Mouse (Mus musculus): ENCODE results near the gene Nupr1. TPM values are rescaled to one million over a fixed set of nuclear protein-coding genes. Genes with fewer than 3 reads are reported as not detected.

Gene Nupr1
- total RNA-seq, 2 experiments from 2014 or later = 10.6 to 14.2 TPM

DNA sequence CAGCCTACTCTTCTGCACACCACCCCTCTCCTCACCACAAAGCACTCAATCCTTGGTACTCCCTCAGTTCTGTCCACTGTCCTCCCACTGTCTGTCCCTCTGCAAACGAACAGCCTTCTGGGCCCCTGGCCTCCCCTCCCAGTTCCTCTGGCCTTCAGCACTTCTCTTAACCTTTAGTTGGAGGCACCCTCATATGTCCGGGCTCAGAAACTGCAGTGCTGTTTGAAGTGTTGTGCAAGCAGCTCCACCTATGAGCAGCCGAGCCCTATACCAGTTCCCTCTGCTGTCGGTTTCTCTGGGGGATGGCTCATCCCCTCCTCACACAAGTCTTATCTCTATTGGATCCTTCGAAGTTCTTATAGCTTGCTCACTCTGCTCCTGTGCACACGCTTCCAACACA is 34.2 kb downstream of the Nupr1 start:
- no peak for DNase-seq

DNA sequence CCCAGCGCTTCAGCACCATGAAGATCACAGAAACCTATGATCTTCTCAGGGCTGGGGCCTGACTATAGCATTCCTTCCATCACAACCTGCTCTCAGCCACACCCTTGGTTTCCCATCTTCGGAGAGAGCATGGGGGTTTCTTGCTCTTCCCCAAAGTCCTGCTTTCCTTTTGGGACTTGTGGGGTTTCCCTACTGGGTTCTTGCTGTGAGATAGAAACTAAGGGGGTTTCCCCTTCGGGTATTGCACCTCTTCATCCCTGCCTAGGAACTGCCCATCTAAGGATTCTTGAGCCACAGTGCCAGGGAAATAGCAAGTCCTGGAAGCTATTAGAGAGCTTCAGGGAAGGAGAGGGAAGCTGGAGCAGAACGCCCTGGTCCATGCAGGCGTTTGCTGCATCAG is 34.8 kb downstream of the Nupr1 start:
- no peak for DNase-seq

DNA sequence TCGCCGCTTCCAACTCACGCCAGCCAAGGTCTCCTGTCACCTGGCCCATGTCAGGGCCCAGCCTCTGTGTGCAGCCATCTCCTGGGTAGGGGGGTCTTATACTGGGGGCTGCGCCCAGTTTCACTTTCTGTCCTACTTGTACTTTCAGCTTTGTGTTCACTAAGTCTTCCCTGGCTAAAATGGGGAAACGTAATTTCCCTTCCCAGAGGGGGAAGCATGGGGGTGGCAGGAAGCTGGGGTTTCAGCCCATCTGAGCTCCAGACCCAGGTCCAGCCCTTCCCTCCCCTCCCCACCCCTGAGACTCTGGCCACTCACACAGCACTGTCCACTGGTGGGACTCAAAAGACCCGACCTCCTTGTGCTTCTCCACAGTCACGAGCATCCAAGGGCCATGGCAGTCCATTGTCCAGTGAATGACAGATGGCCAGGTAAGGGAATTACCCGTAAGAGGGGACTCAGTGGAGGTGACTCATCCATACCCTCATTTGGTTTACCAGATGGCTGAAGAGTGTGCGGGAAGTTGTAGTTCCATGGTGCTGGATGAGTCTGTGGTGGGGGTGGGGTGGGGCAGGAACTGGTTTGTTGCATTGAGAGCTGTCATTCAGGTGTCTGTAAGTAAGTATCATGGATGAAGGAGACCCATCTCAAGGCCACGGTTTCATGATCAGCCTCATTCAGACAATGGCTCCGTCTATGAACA is 35.6 kb downstream of the Nupr1 start, which contains the start of gene Il27:
Il27 (minus strand) TSS at position 80 of the 700 bp plus-strand sequence.
- DNase-seq = no peak

DNA sequence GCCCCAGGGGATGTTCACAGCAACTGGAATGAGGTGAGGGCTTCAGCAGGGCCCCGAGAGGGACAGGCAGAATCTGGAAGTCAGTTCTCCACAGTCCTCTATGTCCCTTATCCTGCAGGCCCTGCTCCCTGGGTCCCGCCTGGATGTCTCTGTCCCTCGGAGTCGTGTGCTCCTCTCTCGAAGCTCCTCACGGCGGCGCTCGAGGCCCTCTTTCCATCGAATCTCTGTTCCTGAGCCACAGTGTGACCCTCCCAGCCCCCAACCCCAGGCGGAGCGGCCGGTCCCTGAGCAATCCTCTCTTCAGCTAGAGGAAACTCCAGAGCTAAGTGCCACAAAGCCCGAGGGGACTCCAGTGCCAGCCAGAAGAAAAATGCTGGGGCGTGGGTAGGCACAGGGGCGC is 42.9 kb downstream of the Nupr1 start:
- DNase-seq = peak; percentile 44

DNA sequence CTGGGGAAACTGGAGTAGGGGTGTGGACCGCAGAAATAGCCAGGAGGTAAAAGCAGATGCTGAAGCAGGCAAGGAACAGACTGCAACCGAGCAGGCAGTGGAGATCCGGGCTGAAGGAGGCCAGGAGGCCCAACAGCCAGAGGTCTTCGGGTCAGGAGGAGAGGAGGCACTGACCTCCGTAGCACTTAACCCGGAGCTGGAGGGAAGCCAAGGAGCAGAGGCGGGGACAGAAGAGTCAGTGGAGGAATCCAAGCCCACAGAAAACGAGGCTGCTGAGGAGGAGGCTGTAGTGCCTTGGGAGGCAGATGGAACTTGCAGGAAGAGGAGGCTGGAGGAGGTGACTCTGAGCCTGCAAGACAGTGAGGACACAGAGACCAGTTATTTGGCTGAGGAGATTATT is 43.8 kb downstream of the Nupr1 start:
- DNase-seq = peak; percentile 33

DNA sequence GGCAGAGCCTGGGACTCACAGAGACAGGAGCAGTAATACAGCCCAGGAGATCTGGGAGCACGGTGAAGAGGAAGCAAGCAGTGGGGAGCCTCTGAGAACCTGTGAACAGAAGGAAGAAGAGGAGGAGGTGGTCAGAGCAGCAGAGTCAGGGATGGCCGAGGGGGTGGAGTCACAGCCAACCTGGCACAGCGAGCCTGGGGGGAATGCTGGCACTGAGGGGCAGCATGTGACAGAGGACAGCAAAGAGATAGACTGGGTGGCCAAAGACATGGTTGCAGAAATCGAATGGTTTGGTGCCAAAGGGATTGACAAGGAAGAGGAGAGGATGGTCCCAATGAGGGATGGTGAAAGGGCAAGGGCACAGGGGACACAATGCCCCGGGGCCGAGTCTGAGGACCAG is 44.9 kb downstream of the Nupr1 start, which contains the start of gene Cln3:
Cln3 (minus strand) TSS at position 101 of the 400 bp plus-strand sequence.
- DNase-seq = no peak

DNA sequence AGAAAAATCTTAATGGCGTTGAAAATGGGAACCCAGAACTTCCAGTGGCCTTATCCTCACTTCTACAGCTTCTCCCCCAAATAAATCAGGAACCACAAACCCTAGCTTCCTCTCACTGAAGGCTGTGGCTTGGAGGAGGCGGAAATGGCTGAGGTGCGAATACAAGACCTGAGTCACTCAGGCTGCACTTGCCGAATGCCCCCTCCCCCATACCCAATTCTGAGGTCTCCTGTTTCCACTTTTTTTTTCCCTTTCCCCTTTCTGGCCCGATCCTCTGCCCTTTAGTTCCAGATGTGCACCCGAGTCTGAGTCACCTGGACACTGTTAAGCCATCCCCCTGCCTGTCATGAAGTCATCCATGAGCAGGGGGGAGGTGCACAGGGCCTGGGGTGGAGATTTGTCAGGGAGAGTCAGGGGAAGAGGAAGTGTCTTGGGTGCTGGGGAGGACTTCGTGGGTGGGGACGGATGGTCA is 46.1 kb downstream of the Nupr1 start, which contains the start of gene Apobr:
Apobr (plus strand) TSS at position 437 of the 472 bp plus-strand sequence.
- DNase-seq = no peak

DNA sequence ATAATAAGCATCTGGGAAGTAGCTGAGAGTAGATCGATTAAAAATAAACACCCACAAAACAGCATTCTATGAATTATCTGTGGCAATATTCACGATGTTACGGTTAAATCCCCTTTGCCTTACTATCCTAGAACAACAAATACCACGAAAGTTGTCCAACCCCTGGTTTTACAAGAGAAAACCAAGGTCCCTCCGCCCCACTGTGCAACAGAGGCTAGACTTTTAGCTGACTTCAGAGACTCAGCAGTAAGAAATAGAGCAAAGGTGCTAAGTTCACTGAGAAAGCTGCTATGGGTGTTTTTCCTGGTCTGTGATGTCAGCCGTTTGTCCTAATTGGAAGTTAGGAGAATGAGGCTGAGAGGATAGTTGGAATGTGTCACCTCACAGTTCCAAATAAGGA is 46.9 kb downstream of the Nupr1 start:
- DNase-seq = no peak

DNA sequence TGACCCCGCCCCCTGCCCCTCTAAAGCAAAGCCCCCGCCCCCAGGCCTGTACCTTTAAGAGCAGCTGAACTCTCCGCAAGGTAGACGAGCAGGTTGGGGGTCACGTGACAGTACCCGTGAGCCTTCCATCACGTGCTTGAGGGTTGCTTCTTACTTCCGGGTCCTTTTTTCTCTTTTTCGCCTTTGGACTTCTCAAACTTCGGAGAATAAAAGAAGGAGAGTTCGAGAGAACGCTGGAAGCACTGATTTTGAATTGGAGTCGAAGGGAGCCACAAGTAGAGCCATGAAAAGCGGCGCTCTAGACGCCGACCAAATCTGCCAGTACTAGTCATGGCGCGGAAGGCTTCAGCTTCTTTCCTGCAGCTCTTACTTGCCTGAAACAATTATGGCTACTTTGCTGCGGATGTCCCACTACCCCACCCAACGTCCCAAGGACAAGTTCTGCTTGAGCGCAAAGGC is 47.4 kb downstream of the Nupr1 start:
- peak; percentile 81 for DNase-seq

DNA sequence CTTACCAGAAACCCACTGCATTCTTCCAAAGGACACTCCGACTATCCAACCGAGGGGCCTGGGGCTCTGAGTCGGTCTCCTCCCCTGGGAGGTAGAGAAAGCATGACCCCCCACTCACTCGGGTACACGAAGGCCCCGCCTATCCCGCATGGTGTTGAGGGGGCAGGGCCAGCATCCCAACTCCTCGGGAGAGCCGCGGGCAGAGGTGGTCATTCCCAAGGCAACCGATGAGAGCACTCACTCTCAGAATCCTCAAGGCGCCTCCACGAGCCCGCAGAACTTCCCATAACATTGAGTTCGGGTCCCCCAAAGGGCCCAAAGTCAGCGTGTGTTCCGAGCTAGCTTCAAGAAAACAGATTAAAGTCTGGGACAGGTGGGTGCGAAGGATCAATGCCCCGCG is 47.9 kb downstream of the Nupr1 start:
- peak; percentile 27 for DNase-seq

DNA sequence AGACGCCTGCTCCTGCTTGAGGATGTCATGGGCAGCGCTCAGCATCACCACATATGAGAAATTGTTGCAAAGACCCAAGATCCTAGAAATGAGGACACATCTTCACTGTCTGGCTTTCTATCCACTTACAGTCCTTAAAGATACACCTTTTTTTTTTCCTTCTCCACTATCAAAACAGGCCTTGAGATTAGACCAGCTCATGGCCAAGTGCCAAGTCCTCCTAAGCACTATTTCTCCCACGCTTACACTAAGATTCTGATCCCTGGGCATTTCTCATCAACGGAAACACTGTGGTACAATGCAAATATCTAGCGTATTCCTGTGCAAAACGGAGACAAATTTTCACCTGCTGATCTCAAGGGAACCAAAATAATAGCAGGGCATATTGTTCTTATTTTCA is 49.0 kb downstream of the Nupr1 start:
- no peak for DNase-seq

DNA sequence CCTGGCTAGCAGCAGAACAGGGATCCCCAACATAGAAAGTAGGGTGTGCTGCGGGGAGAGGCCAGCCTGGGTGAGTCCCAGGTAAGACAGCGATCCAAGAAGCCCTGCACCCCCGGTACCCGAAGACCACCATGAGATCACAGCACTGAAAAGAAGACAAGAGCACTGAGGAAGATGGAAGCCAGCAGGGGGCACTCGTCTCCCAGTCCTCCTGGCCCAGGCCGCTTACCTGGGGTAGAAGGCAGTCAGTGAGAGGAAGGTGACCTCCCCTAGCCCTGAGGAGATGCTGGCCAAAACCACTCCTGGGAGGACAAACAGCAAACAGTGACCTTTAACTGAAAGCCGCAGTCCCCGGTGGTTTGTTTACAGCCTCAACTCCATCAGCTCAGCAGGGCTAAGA is 51.5 kb downstream of the Nupr1 start:
- DNase-seq = no peak

DNA sequence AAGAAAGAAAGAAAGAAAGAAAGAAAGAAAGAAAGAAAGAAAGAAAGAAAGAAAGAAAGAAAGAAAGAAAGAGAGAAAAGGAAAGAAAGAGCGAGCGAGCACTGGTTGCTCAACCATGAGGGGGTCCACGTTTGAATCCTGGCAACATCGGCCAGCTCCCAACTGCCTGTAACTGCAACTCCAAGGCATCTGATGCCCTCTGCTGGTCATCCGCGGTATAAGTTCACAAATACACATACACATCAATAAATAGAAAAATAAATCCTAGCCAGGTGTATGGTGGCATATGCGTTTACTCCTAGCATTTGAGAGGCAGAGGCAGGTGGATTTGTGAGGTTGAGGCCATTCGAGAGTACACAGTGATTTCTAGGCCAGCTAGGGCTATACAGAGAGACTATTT is 53.7 kb downstream of the Nupr1 start:
- DNase-seq = no peak

Small RNAs within 50 kb of the gene (microRNA-seq; reads per million reads assigned to microRNA genes)
- 0 to 0.79 reads per million in 2 experiments for gene Mir7059 (ENCODE audit: borderline replicate concordance in 2 of 2)

Other genes with a start within 250 kb of the Nupr1 start
- 1 to 10 TPM; 2.8 to 3.2 TPM for gene Nfatc2ip, start 234.1 kb downstream of the Nupr1 start, total RNA-seq (2021)
- gene Cd19, start 216.0 kb downstream of the Nupr1 start, total RNA-seq (2021) = under 1 TPM in 1 of 2 experiments, not detected in 1; 0.48 TPM
- gene Rabep2, start 202.1 kb downstream of the Nupr1 start, total RNA-seq (2021) = 10 to 100 TPM; 11.2 to 14.6 TPM
- gene Atp2a1, start 167.8 kb downstream of the Nupr1 start, total RNA-seq (2021) = over 10,000 TPM; 22,501 to 25,220 TPM
- 10 to 100 TPM; 41.5 to 43.9 TPM for gene Sh2b1, start 155.4 kb downstream of the Nupr1 start, total RNA-seq (2021)
- 100 to 1,000 TPM; 131 to 139 TPM for gene Tufm, start 143.5 kb downstream of the Nupr1 start, total RNA-seq (2021)
- 10 to 100 TPM; 26.0 to 26.4 TPM for gene Atxn2l, start 127.4 kb downstream of the Nupr1 start, total RNA-seq (2021)
- gene Eif3c, start 64.5 kb downstream of the Nupr1 start, total RNA-seq (2021) = 100 to 1,000 TPM; 130 to 138 TPM
- gene Apobr, start 45.9 kb downstream of the Nupr1 start, total RNA-seq (2021) = under 1 TPM; 0.26 to 0.59 TPM
- 10 to 100 TPM in 1 of 2 experiments, 1 to 10 TPM in 1; 8.8 to 10.6 TPM for gene Cln3, start 45.0 kb downstream of the Nupr1 start, total RNA-seq (2021)
- gene Il27, start 35.9 kb downstream of the Nupr1 start, total RNA-seq (2021) = not detected
- 10 to 100 TPM; 24.0 to 25.1 TPM for gene Sgf29, start 18.4 kb upstream of the Nupr1 start, total RNA-seq (2021)
- gene Sult1a1, start 45.6 kb upstream of the Nupr1 start, total RNA-seq (2021) = 10 to 100 TPM; 12.3 to 22.9 TPM
- 10 to 100 TPM; 33.1 to 37.0 TPM for gene Bola2, start 64.5 kb upstream of the Nupr1 start, total RNA-seq (2021)
- gene Slx1b, start 64.9 kb upstream of the Nupr1 start, total RNA-seq (2021) = 1 to 10 TPM; 2.7 to 3.3 TPM
- 1 to 10 TPM; 2.1 to 3.3 TPM for gene Coro1a, start 76.9 kb upstream of the Nupr1 start, total RNA-seq (2021)
- gene Mapk3, start 128.7 kb upstream of the Nupr1 start, total RNA-seq (2021) = 10 to 100 TPM; 21.4 to 23.8 TPM
- gene Gdpd3, start 135.5 kb upstream of the Nupr1 start, total RNA-seq (2021) = 1 to 10 TPM in 1 of 2 experiments, under 1 TPM in 1; 0.49 to 1.6 TPM
- 10 to 100 TPM; 63.8 to 69.0 TPM for gene Ypel3, start 146.1 kb upstream of the Nupr1 start, total RNA-seq (2021)
- gene Tbx6, start 150.6 kb upstream of the Nupr1 start, total RNA-seq (2021) = under 1 TPM; 0.20 to 0.62 TPM
- 10 to 100 TPM; 21.7 to 26.8 TPM for gene Ppp4c, start 161.6 kb upstream of the Nupr1 start, total RNA-seq (2021)
- 10 to 100 TPM; 50.5 to 55.3 TPM for gene Fam57b, start 166.8 kb upstream of the Nupr1 start, total RNA-seq (2021)
- not detected for gene 4930451I11Rik, start 200.8 kb upstream of the Nupr1 start, total RNA-seq (2021)
- gene Doc2a, start 216.6 kb upstream of the Nupr1 start, total RNA-seq (2021) = not detected
- 1 to 10 TPM; 4.2 to 5.0 TPM for gene Hirip3, start 231.1 kb upstream of the Nupr1 start, total RNA-seq (2021)
- gene Ino80e, start 231.5 kb upstream of the Nupr1 start, total RNA-seq (2021) = 10 to 100 TPM; 11.2 to 11.8 TPM

All from gastrocnemius, postnatal 25 days (tissue).